Comparison of ENCODE assay signal across 25 mouse cellular contexts in the genomic region with DNA sequence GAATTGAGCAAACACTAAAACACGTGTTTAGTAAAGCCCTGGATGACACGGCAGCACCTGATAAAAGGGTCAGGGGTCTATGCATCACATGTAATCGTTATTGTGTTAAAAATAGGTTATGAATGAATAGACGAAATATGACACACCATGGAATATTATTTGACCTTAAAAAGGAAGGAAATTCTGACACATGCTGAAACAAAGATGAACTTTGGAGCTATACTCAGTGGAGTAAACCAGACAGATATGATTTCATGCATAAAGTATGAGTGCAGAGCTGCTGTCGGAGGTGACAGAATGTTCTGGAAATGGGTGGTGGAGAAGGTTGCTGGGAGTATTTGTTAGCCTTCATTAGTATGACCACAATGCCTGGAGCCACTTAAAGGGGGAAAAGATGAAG. TPM values are rescaled to one million over a fixed set of nuclear protein-coding genes. Genes with fewer than 3 reads are reported as not detected.
DNase-seq lines count a peak whose midpoint lies in the region; ATAC-seq and TF ChIP-seq lines count a peak whose summit lies in the region.
"Had no signal": no experiment of that assay in that cellular context is flagged by ENCODE, and none has a peak within 500 bp of the region (broad histone marks: within the 10 kb centered on the region; RNA-seq: fewer than 3 reads in every experiment).

No protein-coding gene starts in this region.

- H3K27ac ChIP-seq in stomach, postnatal 0 days (replicated peaks) = no peak overlapping the region
- H3K27ac ChIP-seq in forebrain, embryonic 12.5 days = no peak overlapping the region
- H3K27ac ChIP-seq: embryonic facial prominence, embryonic 12.5 days; embryonic facial prominence, embryonic 15.5 days; gastrocnemius, adult 2 months; hindbrain, embryonic 12.5 days; hindbrain, embryonic 15.5 days had no signal

- TF ChIP-seq CTCF in stomach, postnatal 0 days (IDR thresholded peaks at IDR 0.05; ENCODE audit: low read depth) = no peak

- H3K9me3 ChIP-seq in stomach, postnatal 0 days (ENCODE audit: control insufficient read depth, low read length) = no peaks in the 10 kb centered on the region
- no peaks in the 10 kb centered on the region for H3K9me3 ChIP-seq in forebrain, embryonic 12.5 days
- H3K9me3 ChIP-seq: embryonic facial prominence, embryonic 12.5 days; embryonic facial prominence, embryonic 15.5 days; G1E; hindbrain, embryonic 12.5 days; hindbrain, embryonic 15.5 days had no signal

- 51% methylated on average over 5 of the region's 5 CpGs for WGBS in stomach, postnatal 0 days
- 85% methylated on average over 5 of the region's 5 CpGs for WGBS in forebrain, embryonic 12.5 days

- H3K4me2 ChIP-seq in stomach, postnatal 0 days (replicated peaks; ENCODE audit: low read depth) = no peak overlapping the region
- H3K4me2 ChIP-seq in forebrain, embryonic 12.5 days = no peak overlapping the region
- H3K4me2 ChIP-seq: embryonic facial prominence, embryonic 12.5 days; embryonic facial prominence, embryonic 15.5 days; heart, embryonic 11.5 days; hindbrain, embryonic 12.5 days; hindbrain, embryonic 15.5 days had no signal

- no peaks in the 10 kb centered on the region for H3K36me3 ChIP-seq in stomach, postnatal 0 days (ENCODE audit: control insufficient read depth, insufficient read depth, low read length)
- no peaks in the 10 kb centered on the region for H3K36me3 ChIP-seq in forebrain, embryonic 12.5 days (replicated peaks)
- H3K36me3 ChIP-seq: embryonic facial prominence, embryonic 12.5 days; embryonic facial prominence, embryonic 15.5 days; G1E; hindbrain, embryonic 12.5 days; hindbrain, embryonic 15.5 days had no signal

- DNase-seq in lung, postnatal 10 days = peak; percentile 24
- DNase-seq in lung, postnatal 4 days = no peak
- DNase-seq in Muller cell, postnatal 12 days (ENCODE audit: inconsistent ontology term) = peak; percentile 28
- no peak for DNase-seq in stomach, postnatal 0 days (ENCODE audit: low spot score)
- DNase-seq in right cerebral cortex, postnatal 10 days (ENCODE audit: low spot score in 2 of 2) = no peak
- DNase-seq: adrenal gland, postnatal 10 days; adrenal gland, postnatal 36 days; B cell, adult 2 months; cerebellum, adult 11 months; cerebellum, adult 2 months; cerebellum, adult 9-11 months; cerebellum, postnatal 25 days; forebrain, postnatal 0 days; gastrocnemius, postnatal 14 days; heart, adult 11 months had no signal

- no peaks in the 10 kb centered on the region for H3K27me3 ChIP-seq in stomach, postnatal 0 days (ENCODE audit: control insufficient read depth, insufficient read depth, low read length)
- H3K27me3 ChIP-seq in forebrain, embryonic 12.5 days = peaks cover 11% of the 10 kb centered on the region; the same call in 1 of the 2 replicates
- H3K27me3 ChIP-seq: embryonic facial prominence, embryonic 15.5 days; hindbrain, embryonic 15.5 days had no signal

- ATAC-seq in stomach, postnatal 0 days (ENCODE audit: low FRiP score, low TSS enrichment) = peak; percentile 48; the same call in 1 of the 2 replicates
- ATAC-seq in forebrain, embryonic 12.5 days (ENCODE audit: low FRiP score) = no peak
- ATAC-seq: forebrain, embryonic 14.5 days; forebrain, postnatal 0 days had no signal

- TF ChIP-seq EP300 in stomach, postnatal 0 days (optimal IDR thresholded peaks at IDR 0.05) = no peak

- H3K4me1 ChIP-seq in stomach, postnatal 0 days (replicated peaks; ENCODE audit: control insufficient read depth, insufficient read depth) = no peaks in the 10 kb centered on the region
- peaks cover 15% of the 10 kb centered on the region for H3K4me1 ChIP-seq in forebrain, embryonic 12.5 days

- H3K9ac ChIP-seq in stomach, postnatal 0 days (ENCODE audit: low read length) = no peak overlapping the region
- no peak overlapping the region for H3K9ac ChIP-seq in forebrain, embryonic 12.5 days
- H3K9ac ChIP-seq: embryonic facial prominence, embryonic 12.5 days; embryonic facial prominence, embryonic 15.5 days; forebrain, postnatal 0 days; hindbrain, embryonic 12.5 days; hindbrain, embryonic 15.5 days had no signal

- H3K4me3 ChIP-seq in stomach, postnatal 0 days (ENCODE audit: low read depth, low read length) = no peak overlapping the region
- H3K4me3 ChIP-seq in forebrain, embryonic 12.5 days (replicated peaks) = no peak overlapping the region
- H3K4me3 ChIP-seq: embryonic facial prominence, embryonic 12.5 days; embryonic facial prominence, embryonic 15.5 days; erythroblast, embryonic 14.5 days; gastrocnemius, adult 2 months; hindbrain, embryonic 12.5 days; hindbrain, embryonic 15.5 days had no signal

RNA-seq across cellular contexts. Expression of a gene that starts 15.6 kb away (rescaled TPM):
- 50.8 and 58.7 TPM in 2 replicates for polyA plus RNA-seq in stomach, postnatal 0 days (2015; fragmentation: Nextera tagmentation; extraction: Ambion mirVana)
- 94.6 and 98.3 TPM in 2 replicates for polyA plus RNA-seq in forebrain, embryonic 12.5 days (2016; fragmentation: Nextera tagmentation; extraction: Ambion mirVana)

RNA-seq across cellular contexts. Expression of a gene that starts 26.1 kb away (rescaled TPM):
- polyA plus RNA-seq in stomach, postnatal 0 days (2015; fragmentation: Nextera tagmentation; extraction: Ambion mirVana) = 3.0 and 3.5 TPM in 2 replicates
- 6.3 and 7.5 TPM in 2 replicates for polyA plus RNA-seq in forebrain, embryonic 12.5 days (2016; fragmentation: Nextera tagmentation; extraction: Ambion mirVana)
- polyA plus RNA-seq: erythroblast, embryonic 14.5 days; G1E had no signal

RNA-seq across cellular contexts. Expression of a gene that starts 52.6 kb away (rescaled TPM):
- polyA plus RNA-seq in stomach, postnatal 0 days (2015; fragmentation: Nextera tagmentation; extraction: Ambion mirVana) = 0.65 and 0.75 TPM in 2 replicates
- 5.8 and 6.1 TPM in 2 replicates for polyA plus RNA-seq in forebrain, embryonic 12.5 days (2016; fragmentation: Nextera tagmentation; extraction: Ambion mirVana)

Comparison
In these comparisons a context has a peak if more than half of its experiments do, and no peak if none do; other contexts are left out.
1. DNase-seq: peak in lung, postnatal 10 days (single experiment) and Muller cell, postnatal 12 days (single experiment); none in lung, postnatal 4 days (0 of 2), stomach, postnatal 0 days (single experiment) and right cerebral cortex, postnatal 10 days (0 of 2).